Mouse (Mus musculus) G1E (cell line): ENCODE measurements around the gene Atp9a. TPM values are rescaled to one million over a fixed set of nuclear protein-coding genes. Genes with fewer than 3 reads are reported as not detected.

Experiments used
- ATAC-seq: 2 replicates; pipeline ENCODE4 v1.8.0; 2016; ENCODE audit warnings: mild to moderate bottlenecking; ENCODE audit not compliant: insufficient number of reproducible peaks, poor library complexity, low FRiP score, severe bottlenecking; ENCODE audit errors: extremely low read depth
- DNase-seq: peaks from one replicate; pipeline ENCODE4 v3.0.0; 2012; ENCODE audit warnings: low spot score
- H3K27me3 ChIP-seq: 2 replicates; pipeline ENCODE4 v1.6.1; 2012; ENCODE audit warnings: mild to moderate bottlenecking, low read length, inconsistent platforms; ENCODE audit not compliant: insufficient read depth
- H3K36me3 ChIP-seq: replicated peaks from 2 replicates; pipeline ENCODE3; 2012; ENCODE audit warnings: mild to moderate bottlenecking, inconsistent platforms
- H3K4me1 ChIP-seq: 2 replicates; pipeline ENCODE4 v1.6.1; 2012; ENCODE audit warnings: low read depth, low read length, inconsistent platforms, mixed read lengths; ENCODE audit not compliant: insufficient read depth
- H3K4me3 ChIP-seq: 2 replicates; pipeline ENCODE4 v1.5.1; 2012; ENCODE audit warnings: low read depth, mild to moderate bottlenecking, inconsistent platforms, low read length, moderate library complexity, mixed read lengths
- H3K9me3 ChIP-seq: replicated peaks from 2 replicates; pipeline ENCODE4 v1.6.1; 2012; ENCODE audit warnings: inconsistent platforms
- CTCF ChIP-seq: IDR thresholded peaks from 2 replicates; pipeline ENCODE4 v1.5.1; 2012; ENCODE audit warnings: low read depth, low read length, inconsistent platforms, mixed read lengths
- GATA1 ChIP-seq: IDR thresholded peaks from 2 replicates; pipeline ENCODE4 v1.6.1; 2012; ENCODE audit warnings: borderline replicate concordance, low read length, inconsistent platforms, mixed read lengths
- GATA2 ChIP-seq: IDR thresholded peaks from 2 replicates; pipeline ENCODE4 v1.6.1; 2012; ENCODE audit warnings: low read depth, low read length, inconsistent platforms, borderline replicate concordance
- POLR2AphosphoS5 ChIP-seq: IDR thresholded peaks from 2 replicates; pipeline ENCODE4 v1.6.1; 2012; ENCODE audit warnings: low read depth, low read length, inconsistent platforms; ENCODE audit not compliant: insufficient replicate concordance
- TAL1 ChIP-seq: conservative IDR thresholded peaks from 2 replicates; pipeline ENCODE4 v1.6.1; 2012; ENCODE audit warnings: low read depth, low read length, inconsistent platforms, mixed read lengths
- polyA plus RNA-seq: library from polyadenylated mRNA; stranded (reverse); fragments of >175 nt; gene quantifications from 2 replicates; pipeline ENCODE4 v1.2.3, GENCODE M21; 2012
- total RNA-seq, 2 experiments: library from RNA; stranded (forward) in 1 of 2; stranded (reverse) in 1 of 2; fragments of 200-1000 nt in 1 of 2; fragments of >200 nt in 1 of 2; fragmentation: Nextera tagmentation in 1 of 2; gene quantifications; 2 replicates each; pipeline ENCODE4 v1.2.3; 2014 to 2017

Gene Atp9a
- total and polyA plus RNA-seq, 3 experiments: not detected

- H3K4me3 ChIP-seq: peak overlapping the region; percentile 25; the same call in 1 of the 2 replicates
- ATAC-seq (no peak), DNase-seq (no peak)
- H3K36me3 ChIP-seq: no peaks in the 10 kb centered on the region
- TF ChIP-seq CTCF (no peak), GATA1 (no peak), TAL1 (no peak)
- no peaks in the 10 kb centered on the region; the same call in 1 of the 2 replicates for H3K27me3 ChIP-seq
- peaks cover 91% of the 10 kb centered on the region for H3K9me3 ChIP-seq
- no peaks in the 10 kb centered on the region for H3K4me1 ChIP-seq
These were observed 141.3 kb downstream of the Atp9a start for GRCm38 (mm10) chr2:168600750-168601490.

- ATAC-seq: no peak
- Histone ChIP-seq H3K9me3 (peaks cover 93% of the 10 kb centered on the region), H3K27me3 (no peaks in the 10 kb centered on the region), H3K4me3 (no peak overlapping the region), H3K36me3 (no peaks in the 10 kb centered on the region), H3K4me1 (no peaks in the 10 kb centered on the region)
- no peak for DNase-seq
- TF ChIP-seq POLR2AphosphoS5 (no peak), CTCF (no peak), GATA1 (no peak), GATA2 (no peak), TAL1 (no peak)
These were observed 146.5 kb downstream of the Atp9a start for GRCm38 (mm10) chr2:168595693-168596092.

- DNase-seq (no peak), ATAC-seq (no peak)
- Histone ChIP-seq H3K9me3 (peaks cover 96% of the 10 kb centered on the region), H3K4me1 (no peaks in the 10 kb centered on the region), H3K27me3 (no peaks in the 10 kb centered on the region), H3K36me3 (no peaks in the 10 kb centered on the region), H3K4me3 (no peak overlapping the region)
- TF ChIP-seq TAL1 (no peak), POLR2AphosphoS5 (no peak), CTCF (no peak), GATA1 (no peak), GATA2 (no peak)
These were observed 148.5 kb downstream of the Atp9a start for GRCm38 (mm10) chr2:168593676-168594075.

GRCm38 (mm10) chr2:168593004-168593403 is 149.2 kb downstream of the Atp9a start:
- no peaks in the 10 kb centered on the region for H3K36me3 ChIP-seq
- no peaks in the 10 kb centered on the region for H3K27me3 ChIP-seq
- no peak overlapping the region for H3K4me3 ChIP-seq
- H3K9me3 ChIP-seq: peaks cover 94% of the 10 kb centered on the region
- ATAC-seq (no peak), DNase-seq (no peak)
- no peak for TF ChIP-seq TAL1
- H3K4me1 ChIP-seq: no peaks in the 10 kb centered on the region

GRCm38 (mm10) chr2:168591076-168591475 is 151.1 kb downstream of the Atp9a start:
- no peak for TF ChIP-seq GATA2
- no peak for TF ChIP-seq GATA1
- no peak for TF ChIP-seq TAL1
- TF ChIP-seq CTCF: no peak
- no peak for TF ChIP-seq POLR2AphosphoS5
- Histone ChIP-seq H3K36me3 (no peaks in the 10 kb centered on the region), H3K4me3 (no peak overlapping the region), H3K4me1 (no peaks in the 10 kb centered on the region), H3K9me3 (peaks cover 91% of the 10 kb centered on the region), H3K27me3 (no peaks in the 10 kb centered on the region)
- no peak for DNase-seq
- ATAC-seq: no peak

- peaks cover 90% of the 10 kb centered on the region for H3K9me3 ChIP-seq
- H3K4me1 ChIP-seq: no peaks in the 10 kb centered on the region
- no peaks in the 10 kb centered on the region for H3K36me3 ChIP-seq
- TF ChIP-seq GATA1: no peak
- no peak for TF ChIP-seq GATA2
- TF ChIP-seq TAL1: no peak
- no peak for TF ChIP-seq CTCF
- no peak for TF ChIP-seq POLR2AphosphoS5
- H3K4me3 ChIP-seq: no peak overlapping the region; the same call in 1 of the 2 replicates
- no peak for ATAC-seq
- DNase-seq: no peak
- no peaks in the 10 kb centered on the region for H3K27me3 ChIP-seq
These were observed 151.7 kb downstream of the Atp9a start for GRCm38 (mm10) chr2:168590556-168590955.

- no peaks in the 10 kb centered on the region for H3K27me3 ChIP-seq
- H3K4me3 ChIP-seq: no peak overlapping the region; the same call in 1 of the 2 replicates
- DNase-seq: no peak
- peaks cover 89% of the 10 kb centered on the region for H3K9me3 ChIP-seq
- no peaks in the 10 kb centered on the region for H3K4me1 ChIP-seq
- ATAC-seq: no peak
- H3K36me3 ChIP-seq: no peaks in the 10 kb centered on the region
- TF ChIP-seq POLR2AphosphoS5 (no peak), GATA1 (no peak), TAL1 (no peak), CTCF (no peak), GATA2 (no peak)
These were observed 152.0 kb downstream of the Atp9a start for GRCm38 (mm10) chr2:168590168-168590551.
